ENCODE assay signal across 8 mouse cellular contexts in the genomic region with DNA sequence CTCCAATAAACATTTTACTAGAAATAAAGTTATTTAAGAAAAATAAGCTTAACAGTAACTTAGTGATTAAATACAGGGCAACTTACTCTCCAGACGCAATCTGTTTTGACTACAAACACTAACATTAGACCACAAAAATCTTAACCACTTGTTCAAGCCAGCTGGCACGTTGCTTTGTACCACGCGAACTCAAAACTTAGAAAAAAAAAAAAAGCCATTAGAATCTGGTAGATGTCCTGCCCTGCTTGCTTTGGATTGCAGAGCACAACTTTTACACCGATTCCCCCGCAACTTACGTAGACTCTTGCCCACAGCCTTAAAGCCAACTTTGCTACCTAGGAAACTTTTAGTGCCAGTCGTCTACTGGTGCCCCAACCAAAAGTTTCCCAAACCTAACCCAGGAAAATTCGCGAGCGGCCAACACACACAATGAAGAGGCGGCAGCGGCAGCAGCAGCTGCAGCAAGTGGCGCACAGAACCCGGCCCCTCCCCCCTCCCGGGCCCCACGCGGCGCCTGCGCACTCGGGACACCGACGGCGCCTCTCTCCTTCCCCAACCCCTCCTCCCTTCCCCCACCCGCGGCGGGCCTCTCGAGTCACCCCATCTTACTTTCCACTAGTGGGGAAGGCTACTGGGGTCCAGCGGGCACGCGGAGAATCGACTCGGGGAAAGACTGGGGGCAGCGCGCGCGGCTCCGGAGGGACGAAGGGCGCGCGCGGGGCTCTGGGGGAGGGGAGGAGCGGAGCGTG. TPM values are rescaled to one million over a fixed set of nuclear protein-coding genes. Genes with fewer than 3 reads are reported as not detected.
DNase-seq lines count a peak whose midpoint lies in the region; ATAC-seq and TF ChIP-seq lines count a peak whose summit lies in the region.

No protein-coding gene starts in this region.

- no peaks in the 10 kb centered on the region for H3K9me3 ChIP-seq in intestine, postnatal 0 days (ENCODE audit: control insufficient read depth)
- H3K9me3 ChIP-seq in midbrain, embryonic 10.5 days (replicated peaks) = no peaks in the 10 kb centered on the region

- peak overlapping the region; percentile 99 for H3K4me3 ChIP-seq in intestine, postnatal 0 days (ENCODE audit: low read depth, low read length)
- H3K4me3 ChIP-seq in midbrain, embryonic 10.5 days = peak overlapping the region; percentile 97

- under 1% methylated on average over 45 of the region's 45 CpGs for WGBS in intestine, postnatal 0 days
- under 1% methylated on average over 44 of the region's 45 CpGs for WGBS in midbrain, embryonic 10.5 days

- peak overlapping the region; percentile 95 for H3K9ac ChIP-seq in intestine, postnatal 0 days (ENCODE audit: low read depth, low read length)

- H3K4me1 ChIP-seq in intestine, postnatal 0 days (replicated peaks; ENCODE audit: control insufficient read depth, insufficient read depth, low read length) = peaks cover 2% of the 10 kb centered on the region; the same call in 1 of the 2 replicates
- H3K4me1 ChIP-seq in midbrain, embryonic 10.5 days = peaks cover 41% of the 10 kb centered on the region

- H3K4me2 ChIP-seq in intestine, postnatal 0 days (replicated peaks; ENCODE audit: low read depth) = peak overlapping the region; percentile 99

- peak overlapping the region; percentile 95 for H3K27ac ChIP-seq in intestine, postnatal 0 days (ENCODE audit: low read depth, low read length)
- H3K27ac ChIP-seq in midbrain, embryonic 10.5 days (replicated peaks) = peak overlapping the region; percentile 100

- no peak for TF ChIP-seq CTCF in intestine, postnatal 0 days (IDR thresholded peaks at IDR 0.05; ENCODE audit: low read depth)

- DNase-seq in adrenal gland, adult 2 months = peak; percentile 94
- peak; percentile 90 for DNase-seq in embryo, embryonic 11 days
- DNase-seq in gastrocnemius, postnatal 36 days = peak; percentile 82 to 91
- peak; percentile 84 to 87 for DNase-seq in left cerebral cortex, postnatal 36 days (ENCODE audit: low spot score in 2 of 2)
- DNase-seq in midbrain, embryonic 10.5 days (ENCODE audit: low spot score) = peak; percentile 90
- peak; percentile 80 for DNase-seq in right cerebral cortex, postnatal 36 days (ENCODE audit: low spot score in 2 of 2)
- peak; percentile 89 for DNase-seq in yolk sac, embryonic 10.5 days (ENCODE audit: low spot score)

- H3K27me3 ChIP-seq in intestine, postnatal 0 days (replicated peaks; ENCODE audit: control insufficient read depth, insufficient read depth, low read length) = no peaks in the 10 kb centered on the region
- H3K27me3 ChIP-seq in midbrain, embryonic 10.5 days (ENCODE audit: low read depth, poor library complexity, severe bottlenecking) = no peaks in the 10 kb centered on the region

- ATAC-seq in intestine, postnatal 0 days = peak; percentile 41

- intact Hi-C loops in gastrocnemius, postnatal 36 days (cut with DNase I) = loop anchor here (2.0 kb wide), 1 partner anchor 59 kb away; the partner anchor contains the start of genes 4930524J08Rik and Hnrnpd
- intact Hi-C loops in left cerebral cortex, postnatal 36 days (cut with DNase I) = loop anchor here (5.0 kb wide), 1 partner anchor 836 kb away; no protein-coding TSS in a partner anchor

- peaks cover 15% of the 10 kb centered on the region for H3K36me3 ChIP-seq in intestine, postnatal 0 days (ENCODE audit: control insufficient read depth, insufficient read depth)
- peaks cover 55% of the 10 kb centered on the region for H3K36me3 ChIP-seq in midbrain, embryonic 10.5 days

RNA-seq across cellular contexts. Expression of gene Hnrnpdl, which starts 1.3 kb away (rescaled TPM):
- 100 to 1,000 TPM; 100 to 114 TPM for total RNA-seq in adrenal gland, adult 2 months (2021)
- polyA plus RNA-seq in adrenal gland, adult 2 months (2012; rRNA removed) = 70.4 and 79.3 TPM in 2 replicates
- total RNA-seq in gastrocnemius, postnatal 36 days (2021) = 10 to 100 TPM; 63.2 to 70.9 TPM
- polyA plus RNA-seq in intestine, postnatal 0 days (2015; fragmentation: Nextera tagmentation; extraction: Ambion mirVana) = 61.6 and 63.2 TPM in 2 replicates
- total RNA-seq in left cerebral cortex, postnatal 36 days (2021) = 100 to 1,000 TPM; 158 to 173 TPM
- 234 and 244 TPM in 2 replicates for polyA plus RNA-seq in midbrain, embryonic 10.5 days (2016; fragmentation: Nextera tagmentation; extraction: Ambion mirVana)

RNA-seq across cellular contexts. Expression of gene Enoph1, which starts 1.6 kb away (rescaled TPM):
- 10 to 100 TPM; 26.5 to 35.8 TPM for total RNA-seq in adrenal gland, adult 2 months (2021)
- 54.3 and 58.6 TPM in 2 replicates for polyA plus RNA-seq in adrenal gland, adult 2 months (2012; rRNA removed)
- total RNA-seq in gastrocnemius, postnatal 36 days (2021) = 1 to 10 TPM; 5.9 to 7.0 TPM
- 26.6 TPM in 2 replicates for polyA plus RNA-seq in intestine, postnatal 0 days (2015; fragmentation: Nextera tagmentation; extraction: Ambion mirVana)
- total RNA-seq in left cerebral cortex, postnatal 36 days (2021) = 10 to 100 TPM; 51.6 to 54.5 TPM
- polyA plus RNA-seq in midbrain, embryonic 10.5 days (2016; fragmentation: Nextera tagmentation; extraction: Ambion mirVana) = 54.6 and 60.4 TPM in 2 replicates

RNA-seq across cellular contexts. Expression of gene 4930524J08Rik, which starts 59.3 kb away (rescaled TPM):
- 1 to 10 TPM in 1 of 2 experiments, under 1 TPM in 1; 0.86 to 1.8 TPM for total RNA-seq in adrenal gland, adult 2 months (2021)
- 2.9 and 4.8 TPM in 2 replicates for polyA plus RNA-seq in adrenal gland, adult 2 months (2012; rRNA removed)
- under 1 TPM in 1 of 2 experiments, not detected in 1; 0.46 TPM for total RNA-seq in gastrocnemius, postnatal 36 days (2021)
- 1.5 and 2.4 TPM in 2 replicates for polyA plus RNA-seq in intestine, postnatal 0 days (2015; fragmentation: Nextera tagmentation; extraction: Ambion mirVana)
- 1 to 10 TPM; 1.2 to 1.9 TPM for total RNA-seq in left cerebral cortex, postnatal 36 days (2021)
- polyA plus RNA-seq in midbrain, embryonic 10.5 days (2016; fragmentation: Nextera tagmentation; extraction: Ambion mirVana) = 1.8 and 2.4 TPM in 2 replicates

RNA-seq across cellular contexts. Expression of gene Hnrnpd, which starts 59.4 kb away (rescaled TPM):
- total RNA-seq in adrenal gland, adult 2 months (2021) = 100 to 1,000 TPM in 1 of 2 experiments, 10 to 100 TPM in 1; 82.6 to 161 TPM
- 50.5 and 52.5 TPM in 2 replicates for polyA plus RNA-seq in adrenal gland, adult 2 months (2012; rRNA removed)
- 10 to 100 TPM; 51.4 to 63.8 TPM for total RNA-seq in gastrocnemius, postnatal 36 days (2021)
- polyA plus RNA-seq in intestine, postnatal 0 days (2015; fragmentation: Nextera tagmentation; extraction: Ambion mirVana) = 66.5 and 67.1 TPM in 2 replicates
- total RNA-seq in left cerebral cortex, postnatal 36 days (2021) = 100 to 1,000 TPM; 178 to 207 TPM
- 207 and 256 TPM in 2 replicates for polyA plus RNA-seq in midbrain, embryonic 10.5 days (2016; fragmentation: Nextera tagmentation; extraction: Ambion mirVana)

Comparison
In these comparisons a context has a peak if more than half of its experiments do, and no peak if none do; other contexts are left out.
1. Peak in every context shown above with its lines: DNase-seq, ATAC-seq, H3K4me3 ChIP-seq and H3K27ac ChIP-seq.